Mouse (Mus musculus): Measurements from ENCODE around the gene Rnf123. TPM values are rescaled to one million over a fixed set of nuclear protein-coding genes. Genes with fewer than 3 reads are reported as not detected.

Gene Rnf123
- polyA plus RNA-seq, 1 experiment = 33.4 TPM

DNA sequence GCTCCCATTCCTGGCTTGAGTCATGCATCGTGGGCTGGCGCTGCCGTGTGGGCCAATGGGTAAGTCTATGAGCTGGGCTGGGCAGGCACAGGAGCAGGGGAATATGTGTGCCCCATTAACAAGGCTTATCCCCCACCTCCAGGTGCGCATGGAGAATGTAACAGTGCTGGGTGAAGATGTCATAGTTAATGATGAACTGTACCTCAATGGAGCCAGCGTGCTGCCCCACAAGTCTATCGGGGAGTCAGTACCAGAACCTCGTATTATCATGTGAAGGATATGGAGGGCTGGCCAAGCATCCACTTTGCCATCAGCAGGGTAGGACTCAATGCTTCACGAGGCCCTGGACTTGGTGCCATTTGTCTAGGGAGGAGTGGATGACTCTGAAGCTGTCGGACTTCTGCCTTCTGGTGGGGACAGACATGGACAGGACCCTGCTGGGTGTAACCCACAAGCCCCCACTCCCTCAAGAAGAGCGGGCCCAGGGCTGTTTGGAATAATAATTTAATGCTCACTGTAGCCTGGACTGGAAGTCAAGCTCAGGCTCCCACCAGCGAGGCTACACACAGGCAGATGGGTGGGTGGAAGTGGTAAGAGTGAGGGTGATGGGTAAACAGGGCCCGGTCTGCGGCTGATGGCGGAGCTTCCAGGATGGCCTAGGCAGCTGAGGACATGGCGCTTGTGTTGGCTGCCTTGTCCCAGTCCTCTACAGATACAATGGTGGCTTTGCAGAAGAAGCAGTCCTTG, 31.8 kb downstream of the Rnf123 start:
- H3K36me3 ChIP-seq (ENCODE audit: control insufficient read depth, insufficient read depth) = peaks cover 3% of the 10 kb centered on the region
- TF ChIP-seq POLR2A (IDR thresholded peaks at IDR 0.05; ENCODE audit: insufficient read length, low read depth) (peak; percentile 35), TCF12 (IDR thresholded peaks at IDR 0.05; ENCODE audit: insufficient read depth, poor library complexity, severe bottlenecking) (no peak), E2F4 (IDR thresholded peaks at IDR 0.05; ENCODE audit: insufficient read depth) (no peak), POLR2AphosphoS2 (IDR thresholded peaks at IDR 0.05; ENCODE audit: insufficient read length, low read depth) (peak; percentile 52), CEBPB (IDR thresholded peaks at IDR 0.05; ENCODE audit: insufficient read depth, poor library complexity, severe bottlenecking) (no peak)
- H3K4me2 ChIP-seq (ENCODE audit: low read depth) = no peak overlapping the region
- H3ac ChIP-seq (ENCODE audit: control insufficient read depth, insufficient read length) = no peak overlapping the region
- no peak overlapping the region for H3K4me3 ChIP-seq
- no peaks in the 10 kb centered on the region for H3K27me3 ChIP-seq (ENCODE audit: control insufficient read depth, insufficient read depth, insufficient read length)
- peaks cover 7% of the 10 kb centered on the region for H3K79me2 ChIP-seq (ENCODE audit: control insufficient read depth, insufficient read depth)

DNA sequence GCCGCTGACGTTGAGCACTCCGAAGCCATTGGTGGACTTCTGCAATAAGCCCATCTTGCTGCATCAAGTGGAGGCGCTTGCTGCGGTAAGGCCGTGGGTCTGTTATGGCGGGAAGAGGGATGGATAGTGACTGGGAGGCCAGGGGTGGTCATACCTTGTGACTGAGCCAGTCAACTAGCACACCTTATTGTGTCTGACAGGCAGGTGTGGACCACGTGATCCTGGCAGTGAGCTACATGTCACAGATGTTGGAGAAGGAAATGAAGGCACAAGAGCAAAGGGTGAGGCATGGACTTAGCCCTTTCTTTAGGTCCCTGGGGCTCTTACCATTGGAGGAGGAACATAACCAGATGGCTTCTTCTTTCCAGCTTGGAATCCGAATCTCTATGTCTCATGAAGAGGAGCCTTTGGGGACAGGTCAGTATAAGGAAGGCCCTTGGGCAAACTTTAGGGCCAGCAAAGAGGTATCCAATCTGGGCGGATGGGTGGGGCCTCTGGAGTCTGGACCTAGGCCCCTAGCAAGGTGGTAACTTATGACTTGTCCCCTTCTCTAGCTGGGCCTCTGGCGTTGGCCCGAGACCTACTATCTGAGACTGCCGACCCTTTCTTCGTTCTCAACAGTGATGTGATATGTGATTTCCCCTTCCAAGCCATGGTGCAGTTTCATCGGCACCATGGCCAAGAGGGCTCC, 33.4 kb downstream of the Rnf123 start:
- Histone ChIP-seq H3K79me2 (ENCODE audit: control insufficient read depth, insufficient read depth) (peaks cover 7% of the 10 kb centered on the region), H3K4me3 (peak overlapping the region; percentile 77), H3ac (ENCODE audit: control insufficient read depth, insufficient read length) (peak overlapping the region; percentile 32), H3K36me3 (ENCODE audit: control insufficient read depth, insufficient read depth) (no peaks in the 10 kb centered on the region), H3K4me2 (ENCODE audit: low read depth) (peak overlapping the region; percentile 77), H3K27me3 (ENCODE audit: control insufficient read depth, insufficient read depth, insufficient read length) (no peaks in the 10 kb centered on the region)
- TF ChIP-seq POLR2AphosphoS2 (IDR thresholded peaks at IDR 0.05; ENCODE audit: insufficient read length, low read depth) (peak; percentile 13), POLR2A (IDR thresholded peaks at IDR 0.05; ENCODE audit: insufficient read length, low read depth) (no peak), MAX (IDR thresholded peaks at IDR 0.05; ENCODE audit: low read depth) (no peak)

DNA sequence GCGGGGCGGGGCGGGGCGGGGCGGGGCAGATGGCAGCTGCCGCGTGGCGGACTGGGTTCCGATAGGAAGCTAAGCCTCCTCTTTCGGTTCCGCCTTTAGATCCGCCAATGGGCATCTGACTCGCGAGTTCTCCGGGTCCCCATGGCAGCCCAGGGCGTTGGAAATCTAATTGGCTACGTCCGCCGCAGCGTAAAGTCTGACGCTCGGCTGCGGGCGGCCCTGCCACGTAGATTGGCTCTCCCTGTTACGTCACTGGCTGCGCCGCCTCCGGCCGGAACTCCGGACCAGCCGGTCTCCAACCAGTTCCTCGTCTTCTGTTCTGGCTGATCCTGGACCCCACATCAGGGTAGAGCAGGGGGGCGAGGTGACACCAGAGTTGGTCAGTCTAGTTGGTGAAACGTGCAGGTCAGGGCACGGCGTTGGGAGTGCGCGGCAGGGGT, 34.1 kb downstream of the Rnf123 start, which contains the start of gene Gmppb:
Gene Gmppb, plus strand, starts transcription at position 227 of the 440 bp plus-strand sequence.
- H3K27me3 ChIP-seq (ENCODE audit: control insufficient read depth, insufficient read depth, insufficient read length) = no peaks in the 10 kb centered on the region
- peak within 1 kb of the TSS; percentile 32 for H3ac ChIP-seq (ENCODE audit: control insufficient read depth, insufficient read length)
- peak; percentile 77 for TF ChIP-seq POLR2AphosphoS2 (IDR thresholded peaks at IDR 0.05; ENCODE audit: insufficient read length, low read depth)
- TF ChIP-seq POLR2A (IDR thresholded peaks at IDR 0.05; ENCODE audit: insufficient read length, low read depth) = peak; percentile 60
- peak in 1 of 3 experiments; percentile 43 for TF ChIP-seq MYOD1 (IDR thresholded peaks at IDR 0.05; ENCODE audit: control insufficient read depth in 1 of 3, insufficient read length in 2 of 3, low read depth in 2 of 3)
- TF ChIP-seq SRF (IDR thresholded peaks at IDR 0.05; ENCODE audit: control insufficient read depth, insufficient read length, low read depth) = peak; percentile 8
- TF ChIP-seq E2F4 (IDR thresholded peaks at IDR 0.05; ENCODE audit: insufficient read depth) = no peak
- no peak for TF ChIP-seq USF1 (IDR thresholded peaks at IDR 0.05; ENCODE audit: low read depth)
- TF ChIP-seq MYOG (IDR thresholded peaks at IDR 0.05; ENCODE audit: control insufficient read depth in 1 of 3, insufficient read depth in 1 of 3, insufficient read length in 2 of 3, low read depth in 2 of 3) = peak in 1 of 3 experiments; percentile 34
- no peak for TF ChIP-seq TCF12 (IDR thresholded peaks at IDR 0.05; ENCODE audit: insufficient read depth, poor library complexity, severe bottlenecking)
- peak within 1 kb of the TSS; percentile 88 for H3K4me2 ChIP-seq (ENCODE audit: low read depth)
- H3K4me3 ChIP-seq = peak within 1 kb of the TSS; percentile 77
- peaks cover 7% of the 10 kb centered on the region for H3K79me2 ChIP-seq (ENCODE audit: control insufficient read depth, insufficient read depth)
- no peaks in the 10 kb centered on the region for H3K36me3 ChIP-seq (ENCODE audit: control insufficient read depth, insufficient read depth)

- Histone ChIP-seq H3K79me2 (ENCODE audit: control insufficient read depth, insufficient read depth) (peaks cover 7% of the 10 kb centered on the region), H3ac (ENCODE audit: control insufficient read depth, insufficient read length) (peak overlapping the region; percentile 32), H3K27me3 (ENCODE audit: control insufficient read depth, insufficient read depth, insufficient read length) (no peaks in the 10 kb centered on the region), H3K36me3 (ENCODE audit: control insufficient read depth, insufficient read depth) (no peaks in the 10 kb centered on the region), H3K4me2 (ENCODE audit: low read depth) (peak overlapping the region; percentile 88), H3K4me3 (peak overlapping the region; percentile 77)
- TF ChIP-seq TCF3 (IDR thresholded peaks at IDR 0.05; ENCODE audit: insufficient read length, low read depth) = no peak
- TF ChIP-seq POLR2AphosphoS2 (IDR thresholded peaks at IDR 0.05; ENCODE audit: insufficient read length, low read depth) = no peak
- no peak for TF ChIP-seq USF1 (IDR thresholded peaks at IDR 0.05; ENCODE audit: low read depth)
- no peak for TF ChIP-seq MAX (IDR thresholded peaks at IDR 0.05; ENCODE audit: low read depth)
- no peak for TF ChIP-seq POLR2A (IDR thresholded peaks at IDR 0.05; ENCODE audit: insufficient read length, low read depth)
- no peak for TF ChIP-seq REST (IDR thresholded peaks at IDR 0.05; ENCODE audit: insufficient read depth, insufficient read length)
- no peak for TF ChIP-seq MYOD1 (IDR thresholded peaks at IDR 0.05; ENCODE audit: control insufficient read depth in 1 of 3, insufficient read length in 2 of 3, low read depth in 2 of 3)
- no peak for TF ChIP-seq CEBPB (IDR thresholded peaks at IDR 0.05; ENCODE audit: insufficient read depth, poor library complexity, severe bottlenecking)
- TF ChIP-seq SRF (IDR thresholded peaks at IDR 0.05; ENCODE audit: control insufficient read depth, insufficient read length, low read depth) = no peak
These were observed 34.6 kb downstream of the Rnf123 start for GRCm38 (mm10) chr9:108048566-108048955.

Data from myocyte (in vitro differentiated cells).